Mouse (Mus musculus): Measurements from ENCODE around the gene Atm.

Atm gene

GRCm38 (mm10) chr9:53536558-53537320, at the start of gene Atm, which contains the start of gene Npat:
TSS of gene Atm (minus strand) at chr9:53536740.
TSS of gene Npat (plus strand) at chr9:53537047.
- DNase-seq (ENCODE audit: low read depth): peak; percentile 99

- DNase-seq (ENCODE audit: low read depth): no peak
Observed at GRCm38 (mm10) chr9:53581870-53582269, 45.3 kb upstream of the Atm start.

- DNase-seq (ENCODE audit: low read depth): no peak
Observed at GRCm38 (mm10) chr9:53575721-53576120, 39.2 kb upstream of the Atm start.

- DNase-seq (ENCODE audit: low read depth): no peak
Observed at GRCm38 (mm10) chr9:53572516-53573307, 36.2 kb upstream of the Atm start.

GRCm38 (mm10) chr9:53570662-53571061, 34.1 kb upstream of the Atm start:
- no peak for DNase-seq (ENCODE audit: low read depth)

- DNase-seq (ENCODE audit: low read depth): peak; percentile 48
Observed at GRCm38 (mm10) chr9:53537336-53537965, 911 bp upstream of the Atm start.

- DNase-seq (ENCODE audit: low read depth): peak; percentile 42
Observed at GRCm38 (mm10) chr9:53535416-53536320, 872 bp downstream of the Atm start.

- no peak for DNase-seq (ENCODE audit: low read depth)
Observed at GRCm38 (mm10) chr9:53517373-53518009, 19.0 kb downstream of the Atm start.

GRCm38 (mm10) chr9:53514091-53514490, 22.4 kb downstream of the Atm start:
- no peak for DNase-seq (ENCODE audit: low read depth)

- peak; percentile 94 for DNase-seq (ENCODE audit: low read depth)
Observed at GRCm38 (mm10) chr9:53508053-53508452, 28.5 kb downstream of the Atm start.

GRCm38 (mm10) chr9:53485886-53486285, 50.7 kb downstream of the Atm start:
- DNase-seq (ENCODE audit: low read depth): peak; percentile 6

- no peak for DNase-seq (ENCODE audit: low read depth)
Observed at GRCm38 (mm10) chr9:53472806-53473518, 63.6 kb downstream of the Atm start.

- peak; percentile 53 for DNase-seq (ENCODE audit: low read depth)
Observed at GRCm38 (mm10) chr9:53452038-53452437, 84.5 kb downstream of the Atm start.

GRCm38 (mm10) chr9:53450609-53451008, 85.9 kb downstream of the Atm start:
- DNase-seq (ENCODE audit: low read depth): no peak

- DNase-seq (ENCODE audit: low read depth): no peak
Observed at GRCm38 (mm10) chr9:53435830-53436570, 100.5 kb downstream of the Atm start.

GRCm38 (mm10) chr9:53427638-53428037, 108.9 kb downstream of the Atm start:
- peak; percentile 60 for DNase-seq (ENCODE audit: low read depth)

GRCm38 (mm10) chr9:53426726-53427125, 109.8 kb downstream of the Atm start:
- no peak for DNase-seq (ENCODE audit: low read depth)

GRCm38 (mm10) chr9:53422133-53422896, 114.2 kb downstream of the Atm start:
- peak; percentile 87 for DNase-seq (ENCODE audit: low read depth)

- DNase-seq (ENCODE audit: low read depth): no peak
Observed at GRCm38 (mm10) chr9:53409427-53409826, 127.1 kb downstream of the Atm start.

Data from 416B (cell line).